Mouse (Mus musculus): ENCODE data around the gene Ehbp1l1. TPM values are rescaled to one million over a fixed set of nuclear protein-coding genes. Genes with fewer than 3 reads are reported as not detected.

Gene Ehbp1l1
- total and polyA plus RNA-seq, 3 experiments = 30.4 to 62.6 (median 57.0) TPM

GRCm38 (mm10) chr19:5711218-5711617 lies 14.9 kb downstream of the Ehbp1l1 start:
- Histone ChIP-seq H3K79me2 (replicated peaks; ENCODE audit: control insufficient read depth, extremely low read depth, insufficient read depth, poor library complexity, severe bottlenecking) (no peaks in the 10 kb centered on the region), H3K4me2 (ENCODE audit: insufficient read depth, low read depth, poor library complexity, severe bottlenecking) (no peak overlapping the region), H3K27me3 (replicated peaks) (no peaks in the 10 kb centered on the region), H3K4me3 (replicated peaks in 1 of 3; ENCODE audit: low read depth in 2 of 3, low read length in 2 of 3, poor library complexity in 1 of 3) (no peak overlapping the region), H3K36me3 (replicated peaks in 1 of 2; ENCODE audit: control insufficient read depth in 1 of 2, insufficient read depth in 1 of 2, low read length in 1 of 2) (peaks cover 46 to 91% of the 10 kb centered on the region in 2 experiments), H3K4me1 (ENCODE audit: control insufficient read depth in 1 of 2, insufficient read depth in 2 of 2) (peaks cover 21 to 46% of the 10 kb centered on the region in 2 experiments), H3K9me3 (replicated peaks; ENCODE audit: low read length) (no peaks in the 10 kb centered on the region), H3K27ac (ENCODE audit: insufficient read depth, low read depth) (no peak overlapping the region), H3K9ac (ENCODE audit: insufficient read depth, low read depth) (no peak overlapping the region)
- DNase-seq (ENCODE audit: extremely low read depth) = no peak
- TF ChIP-seq CTCF (conservative IDR thresholded peaks at IDR 0.05 in 1 of 2, IDR thresholded peaks at IDR 0.05 in 1 of 2; ENCODE audit: low read depth in 2 of 2, low read length in 2 of 2) = peak; percentile 54 to 84
- TF ChIP-seq SMC3 (IDR thresholded peaks at IDR 0.05; ENCODE audit: low read depth, low read length) = peak; percentile 78
- TF ChIP-seq EP300 (IDR thresholded peaks at IDR 0.05; ENCODE audit: low read length) = no peak
- peak; percentile 76 for TF ChIP-seq RAD21 (IDR thresholded peaks at IDR 0.05; ENCODE audit: low read depth, low read length)
- in situ Hi-C loops (cut with MboI; ENCODE audit: low pct_ligation_motif_present, low pct_unique_long_range_greater_than_20kb, low sequenced_read_pairs) = no loop called here
- dilution Hi-C loops (cut with MboI; ENCODE audit: extremely low pct_ligation_motif_present, extremely low pct_unique_long_range_greater_than_20kb, low sequenced_read_pairs) = no loop called here

DNA sequence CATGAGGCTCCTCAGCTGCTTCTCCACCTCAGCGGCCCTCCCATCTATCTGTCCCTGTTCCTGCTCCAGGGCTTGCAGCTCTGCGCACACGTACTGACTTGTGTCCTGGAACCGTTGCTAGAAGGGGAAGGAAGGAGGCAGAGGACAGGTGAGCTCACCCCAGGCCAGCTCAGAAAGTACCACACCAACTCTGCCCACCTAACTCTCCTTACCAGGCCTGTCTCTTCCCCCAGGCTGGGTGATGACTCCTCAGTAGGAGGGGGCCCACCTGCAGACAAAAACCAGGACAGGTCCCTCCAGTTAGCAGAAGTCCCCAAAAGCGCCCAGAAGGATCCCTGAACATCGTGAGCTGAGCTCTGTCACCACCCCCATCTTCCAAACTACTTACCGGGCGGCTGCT lies 15.5 kb downstream of the Ehbp1l1 start:
- TF ChIP-seq MYC (IDR thresholded peaks at IDR 0.05; ENCODE audit: low read depth, low read length) (no peak), PAX5 (IDR thresholded peaks at IDR 0.05; ENCODE audit: low read length) (no peak)
- Histone ChIP-seq H3K4me1 (ENCODE audit: control insufficient read depth in 1 of 2, insufficient read depth in 2 of 2) (peaks cover 21 to 42% of the 10 kb centered on the region in 2 experiments), H3K9ac (ENCODE audit: insufficient read depth, low read depth) (no peak overlapping the region), H3K27ac (ENCODE audit: insufficient read depth, low read depth) (no peak overlapping the region), H3K27me3 (replicated peaks) (no peaks in the 10 kb centered on the region), H3K9me3 (replicated peaks; ENCODE audit: low read length) (no peaks in the 10 kb centered on the region), H3K4me2 (ENCODE audit: insufficient read depth, low read depth, poor library complexity, severe bottlenecking) (no peak overlapping the region), H3K36me3 (replicated peaks in 1 of 2; ENCODE audit: control insufficient read depth in 1 of 2, insufficient read depth in 1 of 2, low read length in 1 of 2) (peaks cover 43 to 91% of the 10 kb centered on the region in 2 experiments), H3K4me3 (replicated peaks in 1 of 3; ENCODE audit: low read depth in 2 of 3, low read length in 2 of 3, poor library complexity in 1 of 3) (no peak overlapping the region), H3K79me2 (replicated peaks; ENCODE audit: control insufficient read depth, extremely low read depth, insufficient read depth, poor library complexity, severe bottlenecking) (no peaks in the 10 kb centered on the region)
- dilution Hi-C loops (cut with MboI; ENCODE audit: extremely low pct_ligation_motif_present, extremely low pct_unique_long_range_greater_than_20kb, low sequenced_read_pairs) = no loop called here
- in situ Hi-C loops (cut with MboI; ENCODE audit: low pct_ligation_motif_present, low pct_unique_long_range_greater_than_20kb, low sequenced_read_pairs) = no loop called here
- DNase-seq (ENCODE audit: extremely low read depth) = no peak

DNA sequence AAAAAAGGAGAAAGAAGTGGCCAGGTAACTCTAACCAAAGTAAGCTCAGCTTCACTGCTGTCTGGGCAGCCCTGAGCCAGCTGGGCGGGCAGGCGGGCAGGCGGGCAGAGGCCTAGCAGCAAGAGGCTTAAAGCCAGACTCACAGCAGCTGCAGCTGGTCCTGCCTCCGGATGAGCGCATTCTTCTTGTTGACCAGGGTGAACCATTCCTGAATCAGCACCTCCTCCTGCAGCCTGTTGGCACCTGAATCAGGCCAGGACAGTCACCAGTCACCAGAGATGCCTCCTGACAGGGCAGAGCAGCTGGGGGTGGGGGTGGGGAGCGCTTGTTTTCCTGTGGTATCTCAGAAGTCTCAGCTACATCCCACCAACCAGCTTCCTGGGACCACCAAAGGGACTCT lies 16.0 kb downstream of the Ehbp1l1 start:
- no peaks in the 10 kb centered on the region for H3K9me3 ChIP-seq (replicated peaks; ENCODE audit: low read length)
- no peaks in the 10 kb centered on the region for H3K79me2 ChIP-seq (replicated peaks; ENCODE audit: control insufficient read depth, extremely low read depth, insufficient read depth, poor library complexity, severe bottlenecking)
- peaks cover 42 to 91% of the 10 kb centered on the region in 2 experiments for H3K36me3 ChIP-seq (replicated peaks in 1 of 2; ENCODE audit: control insufficient read depth in 1 of 2, insufficient read depth in 1 of 2, low read length in 1 of 2)
- in situ Hi-C loops (cut with MboI; ENCODE audit: low pct_ligation_motif_present, low pct_unique_long_range_greater_than_20kb, low sequenced_read_pairs) (no loop called here), dilution Hi-C loops (cut with MboI; ENCODE audit: extremely low pct_ligation_motif_present, extremely low pct_unique_long_range_greater_than_20kb, low sequenced_read_pairs) (no loop called here)
- no peak for DNase-seq (ENCODE audit: extremely low read depth)
- peaks cover 21 to 43% of the 10 kb centered on the region in 2 experiments for H3K4me1 ChIP-seq (ENCODE audit: control insufficient read depth in 1 of 2, insufficient read depth in 2 of 2)
- no peaks in the 10 kb centered on the region for H3K27me3 ChIP-seq (replicated peaks)
- H3K4me2 ChIP-seq (ENCODE audit: insufficient read depth, low read depth, poor library complexity, severe bottlenecking) = no peak overlapping the region
- TF ChIP-seq SIN3A (IDR thresholded peaks at IDR 0.05; ENCODE audit: low read length) = no peak
- no peak for TF ChIP-seq BHLHE40 (IDR thresholded peaks at IDR 0.05; ENCODE audit: low read depth, low read length)
- no peak for TF ChIP-seq POLR2AphosphoS2 (IDR thresholded peaks at IDR 0.05; ENCODE audit: low read depth, low read length)
- TF ChIP-seq RAD21 (IDR thresholded peaks at IDR 0.05; ENCODE audit: low read depth, low read length) = no peak
- TF ChIP-seq EP300 (IDR thresholded peaks at IDR 0.05; ENCODE audit: low read length) = no peak
- no peak for TF ChIP-seq E2F4 (IDR thresholded peaks at IDR 0.05; ENCODE audit: insufficient replicate concordance, low read depth, low read length)
- no peak for TF ChIP-seq NELFE (IDR thresholded peaks at IDR 0.05; ENCODE audit: low read depth, low read length)
- TF ChIP-seq MXI1 (IDR thresholded peaks at IDR 0.05; ENCODE audit: low read depth, low read length) = no peak
- no peak for TF ChIP-seq CHD2 (IDR thresholded peaks at IDR 0.05; ENCODE audit: low read length)
- no peak for TF ChIP-seq GABPA (IDR thresholded peaks at IDR 0.05; ENCODE audit: insufficient replicate concordance, low read depth, low read length)
- TF ChIP-seq USF1 (IDR thresholded peaks at IDR 0.05; ENCODE audit: low read depth, low read length) = no peak
- no peak overlapping the region for H3K27ac ChIP-seq (ENCODE audit: insufficient read depth, low read depth)
- no peak overlapping the region for H3K9ac ChIP-seq (ENCODE audit: insufficient read depth, low read depth)
- H3K4me3 ChIP-seq (replicated peaks in 1 of 3; ENCODE audit: low read depth in 2 of 3, low read length in 2 of 3, poor library complexity in 1 of 3) = no peak overlapping the region
